Mouse (Mus musculus) layer of hippocampus, adult 9-10 months (tissue): Measurements from ENCODE around the gene Pbxip1.
A peak's percentile ranks its signal among the peaks of the same experiment; 100 is the strongest.

ENCODE experiments used
- DNase-seq: peaks from one replicate; pipeline ENCODE4 v3.0.0; 2022; ENCODE audit warnings: low spot score

Gene Pbxip1

DNA sequence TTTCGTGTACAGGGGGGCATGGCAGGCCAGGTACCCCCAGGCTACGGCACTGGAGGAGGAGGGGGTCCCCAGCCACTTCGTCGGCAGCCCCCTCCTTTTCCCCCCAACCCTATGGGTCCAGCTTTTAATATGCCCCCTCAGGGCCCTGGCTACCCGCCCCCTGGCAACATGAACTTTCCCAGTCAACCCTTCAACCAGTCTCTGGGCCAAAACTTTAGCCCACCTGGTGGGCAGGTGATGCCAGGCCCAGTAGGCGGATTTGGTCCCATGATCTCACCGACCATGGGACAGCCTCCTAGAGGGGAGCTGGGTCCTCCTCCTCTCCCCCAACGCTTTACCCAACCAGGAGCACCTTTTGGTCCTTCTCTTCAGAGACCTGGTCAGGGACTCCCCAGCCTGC lies 3.9 kb upstream of the Pbxip1 start:
- no peak for DNase-seq

DNA sequence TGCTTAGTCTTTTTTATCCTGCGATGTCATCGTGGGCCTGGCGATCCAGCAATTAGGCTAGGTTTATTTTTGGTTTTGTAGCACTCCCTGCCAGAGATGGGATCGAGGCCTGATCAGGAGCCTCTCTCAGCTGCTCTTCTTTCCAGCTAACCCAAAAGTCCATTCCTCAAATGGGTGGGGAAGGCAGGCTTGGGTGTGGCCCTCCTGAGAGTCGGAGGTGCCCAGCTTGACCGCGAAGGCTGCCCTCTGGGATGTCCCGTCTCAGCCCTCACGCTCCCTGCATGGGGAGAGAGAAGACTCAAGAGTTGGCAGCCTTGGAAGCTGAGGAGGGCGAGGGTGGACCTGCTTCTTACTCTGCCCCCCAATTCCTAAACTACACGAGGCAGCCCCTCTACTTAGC lies 2.0 kb upstream of the Pbxip1 start:
- DNase-seq: no peak

DNA sequence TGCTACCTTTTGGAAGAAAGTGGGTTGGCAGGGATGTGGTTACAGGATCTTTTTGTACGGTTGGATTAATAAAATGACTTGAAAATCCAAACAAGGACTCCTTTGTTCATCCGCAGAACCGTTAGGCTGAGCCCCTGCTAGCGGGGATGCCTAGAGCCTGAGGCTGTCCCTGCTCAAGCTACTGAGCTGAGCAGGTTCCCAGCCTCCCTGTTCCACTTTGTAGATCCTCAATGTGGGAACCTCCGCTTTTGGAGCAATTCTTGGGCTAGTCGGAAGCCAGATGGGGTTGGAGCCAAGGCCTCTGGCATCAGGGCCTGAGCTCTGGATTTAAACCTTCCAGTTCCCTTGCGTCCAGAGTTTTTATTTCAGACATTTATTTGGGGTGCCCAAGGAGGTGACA lies 1.5 kb upstream of the Pbxip1 start:
- no peak for DNase-seq

DNA sequence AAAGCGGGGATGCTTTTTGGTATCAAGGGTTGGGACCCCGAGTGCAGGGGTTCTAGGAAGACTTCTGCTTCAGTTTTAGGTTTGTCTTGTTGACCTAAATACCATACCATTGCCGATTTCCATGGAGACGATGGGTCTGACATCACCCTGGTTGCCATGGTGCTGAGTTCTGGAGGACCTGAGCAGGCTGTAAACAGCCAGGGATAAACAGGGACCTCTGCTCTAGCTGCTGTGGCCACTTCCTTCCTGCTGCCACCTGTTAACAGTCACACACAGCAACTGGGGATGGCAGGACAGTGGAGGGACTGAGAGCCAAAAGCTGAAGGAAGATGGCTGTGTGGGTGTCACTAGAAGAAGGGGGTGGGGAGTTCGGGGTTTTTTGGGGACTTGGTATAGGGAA lies 763 bp downstream of the Pbxip1 start:
- no peak for DNase-seq

DNA sequence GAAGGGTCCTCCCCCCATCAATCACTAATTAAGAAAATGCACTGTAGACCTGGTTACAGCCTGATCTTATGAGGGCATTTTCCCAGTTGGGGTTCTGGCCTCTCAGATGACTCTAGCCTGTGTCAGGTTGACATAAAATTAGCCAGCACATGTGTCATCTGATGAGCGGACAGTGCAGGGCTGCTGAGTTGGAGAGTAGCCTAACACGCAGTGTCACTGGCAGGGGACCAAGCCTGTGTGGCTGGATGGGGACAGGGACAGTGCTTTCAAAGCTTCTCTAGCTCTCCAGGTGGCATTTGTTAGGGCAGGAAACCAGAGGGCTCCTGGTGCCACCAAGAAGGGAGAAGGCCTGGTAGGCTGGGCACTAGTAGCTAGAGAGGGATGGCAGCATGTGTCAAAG lies 4.2 kb downstream of the Pbxip1 start:
- no peak for DNase-seq

DNA sequence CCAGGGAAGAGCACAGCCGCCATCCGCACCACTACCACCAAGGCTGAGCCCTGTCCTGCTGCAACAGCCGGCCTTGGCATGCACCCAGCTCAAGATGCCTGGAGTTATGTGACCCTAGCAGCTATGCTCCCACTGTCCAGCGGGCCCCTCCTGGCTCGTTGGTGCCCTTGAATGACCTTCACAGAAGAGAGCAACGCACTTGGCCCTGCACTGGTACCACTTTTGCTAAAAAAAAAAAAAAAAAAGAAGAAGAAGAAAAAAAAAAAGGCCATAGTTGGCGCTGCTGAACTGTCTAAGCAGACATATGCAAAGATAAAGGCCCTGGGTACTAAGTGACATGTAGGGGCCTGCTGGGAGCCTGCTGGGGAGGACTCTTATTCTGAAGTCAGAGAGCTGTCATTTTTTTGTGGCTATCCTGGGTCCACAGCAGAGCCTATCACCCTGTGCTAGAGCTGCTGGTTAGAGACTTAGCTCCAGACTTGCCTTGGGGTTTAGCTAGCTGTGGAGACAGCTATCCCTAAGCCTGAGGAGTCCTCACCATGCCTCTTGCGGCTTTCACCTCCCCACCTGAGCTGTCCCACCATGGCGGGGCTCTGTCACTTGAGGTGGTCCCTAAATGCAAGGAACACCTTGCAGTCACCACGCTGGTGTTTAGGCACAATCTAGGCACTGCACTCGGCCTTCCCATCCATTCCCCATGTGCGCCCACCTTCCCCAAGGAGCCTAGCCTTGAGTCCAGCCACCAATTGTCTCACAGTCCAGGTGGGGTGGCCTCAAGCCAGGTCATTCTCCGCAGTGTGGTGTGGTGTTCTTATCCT lies 12.4 kb downstream of the Pbxip1 start:
- no peak for DNase-seq

DNA sequence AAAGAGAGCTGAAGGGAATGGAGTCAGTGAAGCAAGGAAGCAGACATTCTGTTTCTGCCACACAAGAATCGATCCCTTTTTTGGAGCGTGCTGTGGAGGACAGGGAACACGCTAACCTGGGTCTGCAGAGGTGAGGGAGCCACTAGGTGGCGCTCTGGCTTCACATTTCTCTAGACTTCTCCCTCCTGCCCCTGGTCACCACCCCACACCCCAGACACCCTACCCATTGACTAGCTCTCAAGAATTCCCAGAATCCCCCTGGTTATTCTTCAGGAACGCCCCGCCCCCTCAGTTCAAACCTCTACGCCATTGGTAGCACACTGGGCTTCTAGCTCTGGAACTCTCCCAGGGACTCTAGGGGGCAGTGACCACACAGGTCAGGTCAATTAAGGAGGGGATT lies 13.0 kb downstream of the Pbxip1 start:
- peak; percentile 53 for DNase-seq

DNA sequence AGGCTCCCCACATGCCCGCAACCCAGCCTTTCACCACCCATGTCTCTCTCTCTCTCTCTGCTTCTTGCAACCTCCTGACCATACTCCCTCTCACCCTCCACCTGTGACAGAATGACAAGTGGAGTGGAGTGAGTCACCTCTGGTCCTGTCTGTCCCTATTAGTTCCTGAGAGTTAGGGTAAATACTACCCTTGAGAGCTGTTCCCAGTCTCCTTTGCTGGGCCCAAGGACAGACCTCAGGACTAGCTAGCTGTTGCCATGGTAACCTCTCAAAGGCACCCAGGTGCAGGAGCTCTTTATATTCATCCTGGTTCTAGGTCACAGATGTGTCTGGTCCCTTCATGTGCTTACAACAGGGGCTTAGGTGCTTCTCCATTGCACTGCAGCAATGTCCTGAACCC lies 15.4 kb downstream of the Pbxip1 start:
- no peak for DNase-seq

DNA sequence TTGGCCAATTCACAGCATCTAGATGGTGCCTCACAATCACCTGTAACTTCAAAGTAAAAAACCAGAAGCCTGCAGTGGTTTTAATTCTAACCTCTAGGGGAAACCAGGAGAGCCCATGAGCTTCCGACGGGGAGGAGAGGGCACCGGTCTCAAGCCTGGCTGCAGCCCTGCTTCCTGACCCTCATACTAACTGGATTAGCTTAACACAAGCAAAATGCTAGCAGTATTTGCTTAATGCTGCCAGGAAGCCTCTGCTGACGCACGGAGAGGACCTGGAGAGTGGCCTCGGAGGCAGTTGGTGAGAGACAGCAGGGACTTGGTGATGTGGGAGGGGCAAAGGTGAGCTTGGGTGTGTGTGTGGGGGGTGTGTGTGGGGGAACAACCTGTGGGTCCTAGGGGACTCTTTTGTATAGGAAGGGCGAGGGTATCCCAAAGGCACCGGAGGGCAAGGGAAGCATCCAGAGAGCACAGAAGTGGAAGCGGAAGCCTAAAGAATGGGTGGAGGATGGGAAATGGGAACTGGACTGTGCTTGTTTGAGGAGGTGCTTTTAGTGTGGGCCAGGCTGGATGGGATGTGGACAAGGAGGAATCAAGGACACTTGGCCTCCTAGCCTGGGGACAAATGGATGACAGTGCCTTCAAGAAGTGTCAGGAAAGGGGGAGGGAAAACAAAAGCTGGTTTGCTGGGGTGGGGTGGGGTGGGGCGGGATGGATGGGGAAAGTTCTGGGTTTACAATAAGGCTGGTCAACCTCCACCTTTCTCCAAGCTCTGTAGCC lies 18.1 kb downstream of the Pbxip1 start, which contains the start of gene Pmvk:
Gene Pmvk, plus strand, starts transcription at position 141 of the 777 bp plus-strand sequence.
- DNase-seq: no peak

DNA sequence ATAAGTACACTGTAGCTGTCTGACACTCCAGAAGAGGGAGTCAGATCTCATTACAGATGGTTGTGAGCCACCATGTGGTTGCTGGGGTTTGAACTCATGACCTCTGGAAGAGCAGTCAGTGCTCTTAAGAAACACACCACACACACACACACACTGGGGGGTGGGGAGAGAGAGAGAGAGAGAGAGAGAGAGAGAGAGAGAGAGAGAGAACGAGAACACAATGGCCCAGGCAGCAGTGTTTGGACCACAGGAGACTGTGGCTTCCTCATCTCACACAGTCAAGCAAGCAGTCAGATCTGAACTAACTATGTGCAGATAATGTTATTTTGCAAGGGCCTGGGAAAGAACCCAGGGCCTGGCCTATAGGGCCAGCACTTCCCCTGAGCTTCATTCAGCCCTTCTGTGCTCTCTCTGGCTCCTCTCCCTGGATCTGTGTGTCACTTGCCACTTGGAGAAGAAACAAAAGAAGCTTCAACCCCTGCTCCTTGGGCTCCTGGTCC lies 19.3 kb downstream of the Pbxip1 start:
- no peak for DNase-seq

DNA sequence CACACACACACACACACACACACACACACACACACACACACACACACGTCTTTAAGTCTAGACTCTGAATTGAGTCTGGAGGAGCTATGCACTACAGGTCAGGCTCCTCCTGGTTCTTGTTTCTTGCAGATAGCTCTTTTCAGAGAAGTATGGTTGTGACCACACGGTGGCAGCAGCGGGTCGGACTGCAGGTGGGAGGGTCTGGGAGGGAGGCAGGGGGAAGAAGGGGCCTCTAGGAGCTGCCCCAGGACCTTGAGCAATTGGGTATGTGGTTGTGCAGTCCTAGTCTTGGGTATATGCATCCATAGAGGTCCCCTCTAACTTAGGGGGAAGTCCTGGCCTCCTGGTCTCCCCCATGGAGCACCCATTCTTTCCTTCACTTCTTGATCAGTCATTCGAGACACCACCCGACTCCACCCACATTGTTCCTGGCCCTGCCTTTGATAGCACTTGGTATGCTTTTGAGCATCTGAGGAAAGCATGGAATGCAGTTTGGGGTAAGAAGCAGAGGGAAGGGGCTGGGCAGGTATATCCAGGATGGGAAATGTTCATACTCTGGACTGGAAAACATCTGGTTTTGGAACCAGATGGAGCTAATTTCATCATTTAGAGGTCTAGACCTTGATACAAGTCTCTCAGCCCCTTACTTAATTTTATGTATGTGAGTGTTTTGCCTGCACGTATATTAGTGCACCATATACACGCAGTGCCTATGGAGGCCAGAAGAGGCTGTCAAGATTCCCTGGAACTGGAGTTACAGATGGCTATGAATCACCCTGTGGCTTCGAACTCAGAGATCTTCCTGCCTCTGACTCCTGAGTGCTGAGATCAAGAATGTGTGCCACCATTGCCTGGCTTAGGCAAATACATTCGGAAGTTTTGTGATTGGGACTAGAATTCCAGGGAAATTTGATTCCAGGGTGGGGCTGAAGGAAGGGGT lies 20.5 kb downstream of the Pbxip1 start:
- DNase-seq: no peak

DNA sequence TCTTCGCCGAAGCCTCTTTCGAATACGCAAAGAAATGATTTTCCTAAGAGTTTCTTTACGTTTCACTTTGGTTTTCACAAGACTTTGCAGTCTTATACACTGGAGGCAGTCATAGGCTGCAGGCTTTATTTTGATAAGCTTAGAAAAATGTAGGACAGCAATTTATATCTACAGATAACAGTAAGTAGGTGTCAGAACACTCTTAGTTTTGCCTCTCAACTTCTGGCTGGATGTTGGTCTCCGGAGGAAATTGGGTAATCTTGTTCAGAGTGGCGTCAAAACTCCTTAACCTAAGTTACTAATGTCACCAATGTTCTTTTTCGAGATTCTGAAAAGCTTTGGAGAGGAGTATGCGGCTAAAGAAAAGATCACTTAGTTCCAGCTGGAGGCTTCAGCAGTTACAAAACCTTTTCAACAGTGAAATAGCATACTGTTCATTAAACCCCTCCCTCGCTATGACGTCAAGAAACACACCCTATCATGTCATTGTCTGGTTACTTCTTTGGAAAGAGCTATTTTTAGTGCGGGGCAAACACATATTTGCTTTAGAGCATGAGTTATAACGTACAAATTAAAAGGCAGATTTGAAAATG lies 22.0 kb downstream of the Pbxip1 start:
- no peak for DNase-seq

DNA sequence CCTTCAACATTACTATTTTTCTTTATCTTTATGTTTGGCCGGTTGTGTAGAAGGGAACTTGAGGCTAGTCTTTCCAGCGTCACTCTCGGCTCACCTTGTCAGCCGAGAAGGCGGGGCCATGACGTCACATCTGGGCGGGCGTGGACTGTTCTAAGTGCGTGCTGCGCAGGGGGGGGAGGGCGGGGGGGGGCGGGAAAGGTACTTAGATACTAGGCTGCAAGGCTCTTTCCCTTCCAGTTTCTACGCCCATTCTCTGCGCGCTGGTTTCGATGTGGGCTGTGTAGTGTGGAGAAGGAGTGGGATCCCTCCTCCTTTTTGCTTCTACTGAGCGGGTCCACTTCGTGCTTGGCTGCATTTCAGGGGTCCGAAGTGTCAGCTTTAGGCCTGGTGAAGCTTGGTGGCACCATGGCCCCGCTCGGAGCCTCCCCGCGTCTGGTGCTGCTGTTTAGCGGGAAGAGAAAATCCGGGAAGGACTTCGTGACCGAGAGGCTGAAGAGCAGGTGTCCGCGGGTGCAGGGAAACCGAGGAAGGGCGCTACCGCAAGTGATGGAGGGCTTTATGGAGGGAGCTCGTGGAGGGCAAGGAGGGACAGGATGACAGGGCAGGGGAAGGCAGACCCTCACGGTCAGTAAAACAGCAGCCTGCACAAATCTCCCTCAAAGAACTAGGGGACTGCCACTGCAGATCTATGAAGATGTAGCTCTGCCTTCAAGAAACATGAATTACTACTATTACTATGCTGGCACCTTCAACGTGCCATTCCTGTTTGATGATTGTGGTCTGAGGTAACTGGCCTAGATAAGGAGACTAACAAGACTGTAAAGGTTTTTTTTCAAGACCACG lies 22.7 kb downstream of the Pbxip1 start:
- DNase-seq: peak; percentile 83

DNA sequence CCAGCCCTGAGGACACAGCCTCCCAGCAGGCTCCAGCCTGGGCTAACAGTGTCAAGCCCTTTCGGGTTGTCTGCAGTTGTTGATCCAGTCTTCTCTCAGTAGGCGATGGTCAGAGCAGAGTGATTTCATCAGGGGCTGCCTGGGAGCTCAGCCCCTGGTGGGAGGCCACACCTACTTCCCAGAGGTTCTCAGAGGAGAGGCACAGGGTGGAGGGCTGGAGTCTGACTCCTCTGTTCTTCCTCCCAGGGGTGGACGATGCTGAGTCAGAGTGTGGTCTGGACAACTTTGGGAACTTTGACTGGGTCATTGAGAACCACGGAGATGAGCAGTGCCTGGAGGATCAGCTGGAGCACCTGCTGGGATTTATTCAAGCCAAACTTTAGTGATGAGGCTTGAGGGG lies 31.8 kb downstream of the Pbxip1 start:
- no peak for DNase-seq

DNA sequence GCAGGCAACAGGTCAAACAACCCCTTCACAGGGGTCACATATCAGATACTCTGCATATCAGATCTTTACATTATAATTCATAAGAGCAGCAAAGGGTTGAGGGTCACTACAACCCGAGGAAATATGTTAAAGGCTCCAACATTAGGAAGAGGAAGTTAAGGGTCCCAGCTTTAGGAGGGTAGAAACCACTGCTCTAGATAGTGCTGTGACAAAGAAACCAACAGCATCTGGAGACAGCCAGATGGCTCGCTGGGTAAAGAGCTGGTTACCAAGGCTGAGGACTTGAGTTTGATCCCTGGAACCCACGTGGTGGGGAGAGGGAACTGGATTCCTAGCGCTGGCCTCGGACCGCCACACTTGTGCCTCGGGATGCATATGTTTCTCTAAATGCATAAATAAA lies 35.8 kb downstream of the Pbxip1 start:
- no peak for DNase-seq

DNA sequence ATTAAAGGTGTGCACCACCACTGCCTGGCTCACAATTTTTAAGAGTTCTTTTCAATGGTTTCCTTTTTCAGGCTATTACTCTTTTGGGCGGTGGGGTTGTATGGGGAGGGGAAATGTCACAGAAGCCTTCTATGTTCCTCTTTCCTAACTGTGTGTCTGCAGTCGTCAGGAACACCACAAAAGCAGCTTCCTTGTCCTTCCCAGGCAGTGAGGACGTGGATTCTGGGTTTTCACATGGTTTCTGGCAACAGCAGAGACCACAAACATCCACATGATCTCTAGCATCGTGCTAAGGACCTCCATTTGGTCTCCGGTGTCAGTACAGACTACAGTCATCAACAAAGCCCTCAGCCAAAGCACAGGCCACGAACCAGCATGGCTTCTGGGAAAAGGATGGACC lies 37.3 kb downstream of the Pbxip1 start:
- DNase-seq: no peak

DNA sequence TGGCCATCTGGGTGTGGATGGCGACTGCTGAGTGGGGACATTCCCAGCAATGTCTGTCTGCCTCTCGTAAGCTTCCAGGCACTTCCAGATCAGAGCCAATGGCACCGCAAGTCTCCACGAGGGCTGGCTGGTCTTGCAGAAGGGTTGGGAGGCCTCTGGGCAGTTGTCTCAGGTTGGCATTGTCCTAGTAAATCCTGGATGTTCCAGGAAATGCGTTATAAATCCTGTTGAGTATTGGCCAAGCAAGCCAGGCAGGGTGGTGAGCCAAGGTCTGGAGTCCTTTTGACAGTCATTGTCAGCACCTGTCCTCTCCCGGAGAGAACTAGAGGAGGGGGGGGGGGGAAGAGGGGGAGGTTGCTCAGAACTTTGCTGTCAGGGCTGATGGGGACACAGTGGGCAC lies 42.5 kb downstream of the Pbxip1 start:
- no peak for DNase-seq

DNA sequence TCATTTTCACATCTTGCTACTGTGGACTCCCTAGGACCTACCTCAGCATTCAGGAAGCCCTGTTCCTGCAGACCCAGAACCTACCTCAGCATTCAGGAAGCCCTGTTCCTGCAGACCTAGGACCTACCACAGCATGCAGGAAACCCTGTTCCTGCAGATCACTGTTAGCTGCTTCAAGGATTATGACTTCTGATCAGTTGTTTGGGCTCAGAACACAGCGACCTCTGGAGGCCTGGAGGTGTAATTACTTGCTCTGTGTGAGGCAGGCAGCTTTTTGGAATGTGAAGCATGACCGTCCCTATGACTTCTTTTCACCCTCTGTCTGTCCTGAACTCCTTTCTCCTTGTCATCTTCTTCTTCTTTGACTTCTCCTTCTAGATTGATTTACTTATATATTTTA lies 45.0 kb downstream of the Pbxip1 start:
- DNase-seq: no peak

DNA sequence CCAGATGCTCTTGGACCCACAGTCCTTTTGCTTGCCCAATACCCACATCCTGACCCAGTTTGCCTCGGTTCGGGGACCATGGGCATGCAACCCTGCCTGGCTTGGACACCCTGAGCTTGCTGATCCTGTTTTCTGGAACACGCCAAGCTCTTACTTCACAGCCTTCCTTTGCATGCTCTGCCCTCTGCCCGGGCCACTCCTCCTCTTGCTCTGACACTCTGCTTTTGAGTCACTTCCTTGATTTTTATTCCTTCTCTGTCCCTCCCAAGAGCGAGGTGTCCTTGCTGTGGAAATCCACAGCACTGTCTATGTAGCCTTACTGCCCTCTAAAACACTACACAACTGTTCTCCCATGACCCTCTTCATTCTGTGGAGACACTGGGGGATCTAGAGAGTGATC lies 45.7 kb downstream of the Pbxip1 start:
- DNase-seq: no peak

DNA sequence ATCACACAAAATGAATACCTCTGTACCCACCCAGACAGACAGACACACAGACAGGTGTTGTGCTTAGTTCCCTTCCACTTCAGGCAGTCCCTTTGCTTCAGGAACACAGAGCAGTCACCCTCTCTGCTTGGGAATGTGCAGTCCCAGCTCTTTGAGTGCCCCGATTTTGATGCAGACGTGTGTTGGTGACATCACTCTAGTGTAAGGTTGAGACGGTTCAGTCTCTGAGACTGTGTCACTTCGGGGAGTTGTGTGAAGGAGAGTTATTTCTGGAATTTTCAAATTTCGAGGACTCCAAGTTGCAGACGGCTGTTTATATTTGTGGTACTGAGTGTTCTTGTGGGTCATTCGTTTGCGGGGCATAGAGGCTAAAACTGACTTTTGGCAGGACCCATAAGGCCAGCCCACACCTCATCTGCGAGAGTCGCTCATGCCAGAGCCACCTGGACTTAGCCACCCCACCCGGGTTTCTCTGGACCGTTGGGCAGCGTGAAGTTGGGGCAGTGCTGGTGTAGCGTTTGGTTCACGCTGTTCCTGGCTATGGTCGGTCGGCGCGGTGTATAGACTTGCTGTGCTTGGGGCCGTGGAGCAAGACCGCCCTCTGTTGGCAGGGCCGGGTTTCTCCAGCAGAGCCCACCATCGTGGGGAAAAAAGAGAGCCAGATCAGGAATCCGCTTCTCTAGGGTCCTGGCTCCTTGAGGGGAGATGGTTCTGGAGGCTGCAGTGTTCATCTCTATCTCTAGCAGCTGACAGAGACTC lies 48.4 kb downstream of the Pbxip1 start:
- DNase-seq: no peak
